8 mouse cellular contexts compared by ENCODE assay signal in genomic region chr1:171503592-171504291, GRCm38 (mm10). TPM values are rescaled to one million over a fixed set of nuclear protein-coding genes. Genes with fewer than 3 reads are reported as not detected.
A peak's percentile ranks its signal among the peaks of the same experiment; 100 is the strongest.
DNase-seq lines count a peak whose midpoint lies in the region; ATAC-seq lines count a peak whose summit lies in the region.

No protein-coding gene starts in this region.

- H3K36me3 ChIP-seq in embryonic facial prominence, embryonic 14.5 days (ENCODE audit: control insufficient read depth, insufficient read depth, low read length), result no peaks in the 10 kb centered on the region
- no peaks in the 10 kb centered on the region for H3K36me3 ChIP-seq in heart, embryonic 11.5 days (ENCODE audit: control insufficient read depth, insufficient read depth, low read length)
- no peaks in the 10 kb centered on the region for H3K36me3 ChIP-seq in liver, embryonic 16.5 days (ENCODE audit: control insufficient read depth, insufficient read depth)
- H3K36me3 ChIP-seq in neural tube, embryonic 12.5 days, result peaks cover 4% of the 10 kb centered on the region; the same call in 1 of the 2 replicates
- no peaks in the 10 kb centered on the region for H3K36me3 ChIP-seq in stomach, embryonic 16.5 days (ENCODE audit: control insufficient read depth, insufficient read depth, low read length)

- peak overlapping the region; percentile 53 for H3K4me3 ChIP-seq in embryonic facial prominence, embryonic 14.5 days (ENCODE audit: low read depth, low read length)
- peak overlapping the region; percentile 63 for H3K4me3 ChIP-seq in heart, embryonic 11.5 days (ENCODE audit: low read depth, low read length)
- peak overlapping the region; percentile 77 for H3K4me3 ChIP-seq in liver, embryonic 16.5 days (ENCODE audit: low read depth, low read length)
- H3K4me3 ChIP-seq in neural tube, embryonic 12.5 days, result peak overlapping the region; percentile 55
- peak overlapping the region; percentile 54 for H3K4me3 ChIP-seq in stomach, embryonic 16.5 days (replicated peaks; ENCODE audit: low read length)

- DNase-seq in A20 (ENCODE audit: low read depth, low spot score), result peak; percentile 86
- DNase-seq in adrenal gland, adult 8-10 months, result peak; percentile 59
- peak; percentile 70 for DNase-seq in embryonic facial prominence, embryonic 14.5 days (ENCODE audit: low spot score)
- DNase-seq in large intestine, adult 2 months (ENCODE audit: low read depth, low spot score), result peak; percentile 44

- H3K27ac ChIP-seq in embryonic facial prominence, embryonic 14.5 days (replicated peaks; ENCODE audit: low read depth, low read length), result peak overlapping the region; percentile 93
- peak overlapping the region; percentile 94 for H3K27ac ChIP-seq in heart, embryonic 11.5 days (ENCODE audit: low read depth, low read length)
- peak overlapping the region; percentile 91 for H3K27ac ChIP-seq in liver, embryonic 16.5 days (ENCODE audit: low read length)
- H3K27ac ChIP-seq in neural tube, embryonic 12.5 days, result peak overlapping the region; percentile 89
- H3K27ac ChIP-seq in stomach, embryonic 16.5 days (ENCODE audit: low read length), result peak overlapping the region; percentile 98

- no peaks in the 10 kb centered on the region for H3K27me3 ChIP-seq in embryonic facial prominence, embryonic 14.5 days (replicated peaks; ENCODE audit: control insufficient read depth, insufficient read depth, low read length)
- no peaks in the 10 kb centered on the region for H3K27me3 ChIP-seq in heart, embryonic 11.5 days (ENCODE audit: control insufficient read depth, insufficient read depth, low read length)
- H3K27me3 ChIP-seq in liver, embryonic 16.5 days (ENCODE audit: control insufficient read depth, insufficient read depth, low read depth, low read length), result no peaks in the 10 kb centered on the region
- no peaks in the 10 kb centered on the region for H3K27me3 ChIP-seq in neural tube, embryonic 12.5 days (replicated peaks)
- H3K27me3 ChIP-seq in stomach, embryonic 16.5 days (ENCODE audit: control insufficient read depth, insufficient read depth, low read length), result no peaks in the 10 kb centered on the region

- 3% methylated on average over 44 of the region's 53 CpGs for WGBS in embryonic facial prominence, embryonic 14.5 days
- under 1% methylated on average over 53 of the region's 53 CpGs for WGBS in heart, embryonic 11.5 days (ENCODE audit: insufficient replicate concordance)
- WGBS in large intestine, adult 2 months, result under 1% methylated on average over 53 of the region's 53 CpGs
- WGBS in liver, embryonic 16.5 days (ENCODE audit: insufficient replicate concordance), result under 1% methylated on average over 53 of the region's 53 CpGs
- under 1% methylated on average over 53 of the region's 53 CpGs for WGBS in neural tube, embryonic 12.5 days
- under 1% methylated on average over 53 of the region's 53 CpGs for WGBS in stomach, embryonic 16.5 days

- peak overlapping the region; percentile 86 for H3K9ac ChIP-seq in embryonic facial prominence, embryonic 14.5 days (ENCODE audit: low read depth, low read length)
- H3K9ac ChIP-seq in heart, embryonic 11.5 days (ENCODE audit: low read depth, low read length), result peak overlapping the region; percentile 83
- H3K9ac ChIP-seq in liver, embryonic 16.5 days (ENCODE audit: low read depth, low read length), result peak overlapping the region; percentile 71
- peak overlapping the region; percentile 78 for H3K9ac ChIP-seq in neural tube, embryonic 12.5 days
- H3K9ac ChIP-seq in stomach, embryonic 16.5 days (ENCODE audit: low read length), result peak overlapping the region; percentile 79

- peak overlapping the region; percentile 71 for H3K4me2 ChIP-seq in embryonic facial prominence, embryonic 14.5 days (ENCODE audit: low read depth, low read length)
- H3K4me2 ChIP-seq in heart, embryonic 11.5 days, result peak overlapping the region; percentile 69
- peak overlapping the region; percentile 94 for H3K4me2 ChIP-seq in liver, embryonic 16.5 days (ENCODE audit: low read depth, low read length)
- peak overlapping the region; percentile 69 for H3K4me2 ChIP-seq in neural tube, embryonic 12.5 days (replicated peaks)
- peak overlapping the region; percentile 70 for H3K4me2 ChIP-seq in stomach, embryonic 16.5 days (ENCODE audit: low read depth, low read length)

- no peaks in the 10 kb centered on the region for H3K9me3 ChIP-seq in embryonic facial prominence, embryonic 14.5 days (ENCODE audit: control insufficient read depth, low read length)
- no peaks in the 10 kb centered on the region for H3K9me3 ChIP-seq in heart, embryonic 11.5 days (replicated peaks; ENCODE audit: control insufficient read depth, low read length)
- no peaks in the 10 kb centered on the region for H3K9me3 ChIP-seq in liver, embryonic 16.5 days (replicated peaks; ENCODE audit: control insufficient read depth, low read length)
- H3K9me3 ChIP-seq in neural tube, embryonic 12.5 days, result no peaks in the 10 kb centered on the region
- no peaks in the 10 kb centered on the region for H3K9me3 ChIP-seq in stomach, embryonic 16.5 days (replicated peaks; ENCODE audit: control insufficient read depth, low read length)

- ATAC-seq in embryonic facial prominence, embryonic 14.5 days (ENCODE audit: low read depth), result peak; percentile 46
- peak; percentile 66 for ATAC-seq in heart, embryonic 11.5 days (replicated peaks; ENCODE audit: insufficient number of reproducible peaks, low FRiP score, low TSS enrichment)
- peak; percentile 50 for ATAC-seq in liver, embryonic 16.5 days (ENCODE audit: low read depth)
- ATAC-seq in neural tube, embryonic 12.5 days (ENCODE audit: low FRiP score, low read depth), result peak; percentile 73
- ATAC-seq in stomach, embryonic 16.5 days (ENCODE audit: insufficient read depth, low FRiP score), result peak; percentile 65

- H3K4me1 ChIP-seq in embryonic facial prominence, embryonic 14.5 days (ENCODE audit: control insufficient read depth, insufficient read depth, low read length), result 0 out of 2 replicates have a peak, but pooled peaks cover 3% of the 10 kb centered on the region
- no peaks in the 10 kb centered on the region for H3K4me1 ChIP-seq in heart, embryonic 11.5 days (ENCODE audit: control insufficient read depth, insufficient read depth, low read length)
- H3K4me1 ChIP-seq in liver, embryonic 16.5 days (ENCODE audit: control insufficient read depth, low read depth, low read length), result peaks cover 10% of the 10 kb centered on the region
- H3K4me1 ChIP-seq in neural tube, embryonic 12.5 days, result peaks cover 3% of the 10 kb centered on the region; the same call in 1 of the 2 replicates
- peaks cover 7% of the 10 kb centered on the region for H3K4me1 ChIP-seq in stomach, embryonic 16.5 days (ENCODE audit: control insufficient read depth, insufficient read depth, low read length)

RNA-seq across cellular contexts. Expression of gene Alyref2, which starts 0.5 kb away (rescaled TPM):
- 1 to 10 TPM; 6.0 to 9.4 (median 7.0) TPM for total RNA-seq in adrenal gland, adult 8-10 months (2022)
- 13.8 TPM in 2 replicates for polyA plus RNA-seq in embryonic facial prominence, embryonic 14.5 days (2014; fragmentation: Nextera tagmentation; extraction: Ambion mirVana)
- 12.3 and 12.7 TPM in 2 replicates for polyA plus RNA-seq in heart, embryonic 11.5 days (2014; fragmentation: Nextera tagmentation; extraction: Ambion mirVana)
- polyA plus RNA-seq in large intestine, adult 2 months (2012; rRNA removed), result 3.8 and 5.1 TPM in 2 replicates
- polyA plus RNA-seq in liver, embryonic 16.5 days (2015; fragmentation: Nextera tagmentation; extraction: Ambion mirVana), result 2.6 and 3.5 TPM in 2 replicates
- 22.4 and 23.0 TPM in 2 replicates for polyA plus RNA-seq in neural tube, embryonic 12.5 days (2016; fragmentation: Nextera tagmentation; extraction: Ambion mirVana)
- 15.7 and 16.3 TPM in 2 replicates for polyA plus RNA-seq in stomach, embryonic 16.5 days (2015; fragmentation: Nextera tagmentation; extraction: Ambion mirVana)

RNA-seq across cellular contexts. Expression of gene Itln1, which starts 31.4 kb away (rescaled TPM):
- not detected for total RNA-seq in adrenal gland, adult 8-10 months (2022)
- not detected in 2 replicates for polyA plus RNA-seq in embryonic facial prominence, embryonic 14.5 days (2014; fragmentation: Nextera tagmentation; extraction: Ambion mirVana)
- not detected in 2 replicates for polyA plus RNA-seq in heart, embryonic 11.5 days (2014; fragmentation: Nextera tagmentation; extraction: Ambion mirVana)
- polyA plus RNA-seq in large intestine, adult 2 months (2012; rRNA removed), result 2,801 and 3,610 TPM in 2 replicates
- not detected in 2 replicates for polyA plus RNA-seq in liver, embryonic 16.5 days (2015; fragmentation: Nextera tagmentation; extraction: Ambion mirVana)
- polyA plus RNA-seq in neural tube, embryonic 12.5 days (2016; fragmentation: Nextera tagmentation; extraction: Ambion mirVana), result not detected in 2 replicates
- not detected in 2 replicates for polyA plus RNA-seq in stomach, embryonic 16.5 days (2015; fragmentation: Nextera tagmentation; extraction: Ambion mirVana)

RNA-seq across cellular contexts. Expression of gene Cd244a, which starts 55.3 kb away (rescaled TPM):
- total RNA-seq in adrenal gland, adult 8-10 months (2022), result 1 to 10 TPM in 2 of 4 experiments, under 1 TPM in 2; 0.71 to 1.3 (median 0.97) TPM
- 0.35 TPM in 1 of 2 replicates, not detected in the other for polyA plus RNA-seq in embryonic facial prominence, embryonic 14.5 days (2014; fragmentation: Nextera tagmentation; extraction: Ambion mirVana)
- polyA plus RNA-seq in heart, embryonic 11.5 days (2014; fragmentation: Nextera tagmentation; extraction: Ambion mirVana), result not detected in 2 replicates
- 2.4 and 3.4 TPM in 2 replicates for polyA plus RNA-seq in large intestine, adult 2 months (2012; rRNA removed)
- 0.36 and 0.48 TPM in 2 replicates for polyA plus RNA-seq in liver, embryonic 16.5 days (2015; fragmentation: Nextera tagmentation; extraction: Ambion mirVana)
- polyA plus RNA-seq in neural tube, embryonic 12.5 days (2016; fragmentation: Nextera tagmentation; extraction: Ambion mirVana), result not detected in 2 replicates
- 0.81 and 1.4 TPM in 2 replicates for polyA plus RNA-seq in stomach, embryonic 16.5 days (2015; fragmentation: Nextera tagmentation; extraction: Ambion mirVana)

Comparison
In these comparisons a context has a peak if more than half of its experiments do, and no peak if none do; other contexts are left out.
1. Peak in every context shown above with its lines: DNase-seq, ATAC-seq, H3K4me3 ChIP-seq and H3K27ac ChIP-seq.
2. RNA of gene Itln1, which starts 31.4 kb away (polyA plus RNA-seq): 2,801 to 3,610 TPM in large intestine, adult 2 months; not detected in stomach, embryonic 16.5 days, not detected in liver, embryonic 16.5 days, not detected in embryonic facial prominence, embryonic 14.5 days, not detected in heart, embryonic 11.5 days and not detected in neural tube, embryonic 12.5 days; every median in the first group is over 1,000 times any median in the second.